Comparison of ENCODE assay signal across 8 mouse cellular contexts in the genomic region with DNA sequence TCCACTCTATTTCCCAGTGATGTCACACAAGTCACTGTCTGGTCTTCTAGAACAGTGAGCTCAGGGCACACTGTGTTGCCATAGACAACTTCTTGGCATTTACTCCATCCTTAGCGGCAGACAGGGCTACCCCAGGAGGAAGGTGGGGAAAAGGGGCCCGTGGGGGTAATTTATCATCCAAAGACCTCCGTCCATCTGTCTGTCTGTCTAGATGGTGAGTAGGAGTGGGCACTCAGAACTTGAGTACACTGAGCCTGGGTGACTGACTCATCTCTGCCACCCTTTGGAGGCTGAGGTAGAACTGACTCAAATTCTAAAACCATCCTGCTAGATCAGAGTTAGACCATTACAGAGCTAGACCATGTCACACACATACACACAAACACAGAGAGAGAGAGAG. TPM values are rescaled to one million over a fixed set of nuclear protein-coding genes. Genes with fewer than 3 reads are reported as not detected.
DNase-seq lines count a peak whose midpoint lies in the region; ATAC-seq and TF ChIP-seq lines count a peak whose summit lies in the region.

A gene (plus strand): TSS at position 73 of the 400 bp plus-strand sequence.

- no peak within 1 kb of the TSS for H3K27ac ChIP-seq in hindbrain, embryonic 13.5 days
- no peak within 1 kb of the TSS for H3K27ac ChIP-seq in hindbrain, embryonic 10.5 days
- H3K27ac ChIP-seq in ES-E14 (ENCODE audit: insufficient read depth, low read depth, low read length, poor library complexity, severe bottlenecking) = no peak within 1 kb of the TSS
- H3K27ac ChIP-seq in gastrocnemius, adult 2 months = no peak within 1 kb of the TSS
- no peak within 1 kb of the TSS for H3K27ac ChIP-seq in intestine, postnatal 0 days (ENCODE audit: low read depth, low read length)
- peak within 1 kb of the TSS; percentile 40 for H3K27ac ChIP-seq in small intestine, adult 2 months (ENCODE audit: insufficient read depth, low read depth, low read length)

- peaks cover 16% of the 10 kb centered on the region for H3K4me1 ChIP-seq in hindbrain, embryonic 13.5 days (replicated peaks)
- peaks cover 18% of the 10 kb centered on the region for H3K4me1 ChIP-seq in hindbrain, embryonic 10.5 days (replicated peaks)
- 0 out of 4 replicates have a peak, but pooled peaks cover 0 to 2% of the 10 kb centered on the region in 2 experiments for H3K4me1 ChIP-seq in ES-E14 (ENCODE audit: control insufficient read depth in 2 of 2, insufficient read depth in 2 of 2, low read length in 2 of 2, poor library complexity in 1 of 2)
- H3K4me1 ChIP-seq in intestine, postnatal 0 days (replicated peaks; ENCODE audit: control insufficient read depth, insufficient read depth, low read length) = 0 out of 2 replicates have a peak, but pooled peaks cover 4% of the 10 kb centered on the region
- H3K4me1 ChIP-seq in small intestine, adult 2 months (ENCODE audit: control insufficient read depth, insufficient read depth, insufficient read length, low read length) = peaks cover 20% of the 10 kb centered on the region

- no peak for DNase-seq in hindbrain, embryonic 10.5 days (ENCODE audit: low spot score)
- DNase-seq in ES-E14 (ENCODE audit: low read depth, low spot score) = no peak
- DNase-seq in gastrocnemius, adult 2 months = no peak
- DNase-seq in right cerebral cortex, postnatal 25 days = no peak
- DNase-seq in kidney, adult 18-20 months = no peak

- no peak within 1 kb of the TSS for H3K4me3 ChIP-seq in hindbrain, embryonic 13.5 days
- H3K4me3 ChIP-seq in hindbrain, embryonic 10.5 days = no peak within 1 kb of the TSS
- H3K4me3 ChIP-seq in ES-E14 (ENCODE audit: insufficient read depth in 1 of 2, low read depth in 1 of 2, low read length in 2 of 2, poor library complexity in 1 of 2, severe bottlenecking in 1 of 2) = no peak within 1 kb of the TSS
- no peak within 1 kb of the TSS for H3K4me3 ChIP-seq in gastrocnemius, adult 2 months
- no peak within 1 kb of the TSS for H3K4me3 ChIP-seq in intestine, postnatal 0 days (ENCODE audit: low read depth, low read length)
- no peak within 1 kb of the TSS for H3K4me3 ChIP-seq in small intestine, adult 2 months (ENCODE audit: low read depth, low read length)

- no peak within 1 kb of the TSS for H3K4me2 ChIP-seq in hindbrain, embryonic 13.5 days
- no peak within 1 kb of the TSS for H3K4me2 ChIP-seq in intestine, postnatal 0 days (replicated peaks; ENCODE audit: low read depth)

- no peak for TF ChIP-seq CTCF in gastrocnemius, adult 2 months (IDR thresholded peaks at IDR 0.05)
- no peak for TF ChIP-seq CTCF in intestine, postnatal 0 days (IDR thresholded peaks at IDR 0.05; ENCODE audit: low read depth)
- no peak for TF ChIP-seq CTCF in small intestine, adult 2 months (IDR thresholded peaks at IDR 0.05; ENCODE audit: extremely low read depth, insufficient read length, insufficient replicate concordance, low read depth, low read length)

- TF ChIP-seq POLR2A in small intestine, adult 2 months (IDR thresholded peaks at IDR 0.05; ENCODE audit: low read depth, low read length) = no peak

- intact Hi-C loops in gastrocnemius, adult 2 months (cut with DNase I) = no loop called here

- WGBS in hindbrain, embryonic 13.5 days = 78% methylated on average over 3 of the region's 3 CpGs
- WGBS in hindbrain, embryonic 10.5 days = 86% methylated on average over 3 of the region's 3 CpGs
- WGBS in intestine, postnatal 0 days = 58% methylated on average over 3 of the region's 3 CpGs
- 31% methylated on average over 3 of the region's 3 CpGs for WGBS in small intestine, adult 2 months

- in situ Hi-C loops in ES-E14 (cut with MboI; ENCODE audit: low sequenced_read_pairs in 2 of 2, unreplicated experiment in 2 of 2) = no loop called here

- H3K9me3 ChIP-seq in hindbrain, embryonic 13.5 days = no peaks in the 10 kb centered on the region
- no peaks in the 10 kb centered on the region for H3K9me3 ChIP-seq in hindbrain, embryonic 10.5 days
- H3K9me3 ChIP-seq in ES-E14 (ENCODE audit: control insufficient read depth, insufficient read depth, low read depth, low read length) = no peaks in the 10 kb centered on the region
- H3K9me3 ChIP-seq in intestine, postnatal 0 days (ENCODE audit: control insufficient read depth) = no peaks in the 10 kb centered on the region

- H3K36me3 ChIP-seq in hindbrain, embryonic 13.5 days = no peaks in the 10 kb centered on the region
- H3K36me3 ChIP-seq in hindbrain, embryonic 10.5 days = no peaks in the 10 kb centered on the region
- H3K36me3 ChIP-seq in ES-E14 (ENCODE audit: control insufficient read depth, insufficient read depth, low read length, poor library complexity, severe bottlenecking) = no peaks in the 10 kb centered on the region
- H3K36me3 ChIP-seq in intestine, postnatal 0 days (ENCODE audit: control insufficient read depth, insufficient read depth) = no peaks in the 10 kb centered on the region
- H3K36me3 ChIP-seq in small intestine, adult 2 months (ENCODE audit: control insufficient read depth, insufficient read depth, low read length) = no peaks in the 10 kb centered on the region

- ATAC-seq in hindbrain, embryonic 13.5 days (ENCODE audit: low FRiP score) = no peak
- ATAC-seq in intestine, postnatal 0 days = no peak

- H3K9ac ChIP-seq in hindbrain, embryonic 13.5 days = no peak within 1 kb of the TSS
- no peak within 1 kb of the TSS for H3K9ac ChIP-seq in ES-E14 (ENCODE audit: insufficient read depth, low read depth, low read length, poor library complexity, severe bottlenecking)
- H3K9ac ChIP-seq in intestine, postnatal 0 days (ENCODE audit: low read depth, low read length) = no peak within 1 kb of the TSS

- H3K27me3 ChIP-seq in hindbrain, embryonic 13.5 days = peaks cover 34% of the 10 kb centered on the region
- H3K27me3 ChIP-seq in hindbrain, embryonic 10.5 days (ENCODE audit: insufficient read depth, poor library complexity, severe bottlenecking) = peaks cover 45% of the 10 kb centered on the region
- no peaks in the 10 kb centered on the region for H3K27me3 ChIP-seq in intestine, postnatal 0 days (replicated peaks; ENCODE audit: control insufficient read depth, insufficient read depth, low read length)
- H3K27me3 ChIP-seq in small intestine, adult 2 months (ENCODE audit: control insufficient read depth, insufficient read depth, low read length) = no peaks in the 10 kb centered on the region

TF ChIP-seq in ES-E14, 5 proteins besides CTCF, POLR2A, EP300 and RAD21:
- no peak for TF ChIP-seq MAFK (IDR thresholded peaks at IDR 0.05; ENCODE audit: insufficient read depth, low read depth, low read length)
- no peak for TF ChIP-seq ZNF384 (IDR thresholded peaks at IDR 0.05; ENCODE audit: low read depth, low read length)
- TF ChIP-seq ZC3H11A (IDR thresholded peaks at IDR 0.05; ENCODE audit: borderline replicate concordance, low read depth, low read length) = no peak
- no peak for TF ChIP-seq CHD2 (IDR thresholded peaks at IDR 0.05; ENCODE audit: low read depth, low read length)
- no peak for TF ChIP-seq HCFC1 (IDR thresholded peaks at IDR 0.05; ENCODE audit: borderline replicate concordance, insufficient read depth, low read length)

RNA-seq across cellular contexts. Expression of the gene that starts here (rescaled TPM):
- 9.7 and 10.0 TPM in 2 replicates for polyA plus RNA-seq in hindbrain, embryonic 13.5 days (2015; fragmentation: Nextera tagmentation; extraction: Ambion mirVana)
- polyA plus RNA-seq in hindbrain, embryonic 10.5 days (2016; fragmentation: Nextera tagmentation; extraction: Ambion mirVana) = 9.8 and 10.4 TPM in 2 replicates
- total RNA-seq in ES-E14 (2012; rRNA removed) = 15.2 and 15.4 TPM in 2 replicates
- total RNA-seq in gastrocnemius, adult 2 months (2021) = 10 to 100 TPM; 32.5 to 49.8 TPM
- polyA plus RNA-seq in intestine, postnatal 0 days (2015; fragmentation: Nextera tagmentation; extraction: Ambion mirVana) = 63.7 and 71.7 TPM in 2 replicates
- polyA plus RNA-seq in small intestine, adult 2 months (2012; rRNA removed) = 148 and 264 TPM in 2 replicates
